Mouse (Mus musculus): ENCODE data around the gene Yars. TPM values are rescaled to one million over a fixed set of nuclear protein-coding genes. Genes with fewer than 3 reads are reported as not detected.
"Not testable (repeated sequence)": the region's sequence is repeated elsewhere in the genome, so short reads cannot be mapped to it uniquely, and the experiment has no call there.

Gene Yars
- polyA plus RNA-seq, 1 experiment from 2014 or later: 80.5 TPM

DNA sequence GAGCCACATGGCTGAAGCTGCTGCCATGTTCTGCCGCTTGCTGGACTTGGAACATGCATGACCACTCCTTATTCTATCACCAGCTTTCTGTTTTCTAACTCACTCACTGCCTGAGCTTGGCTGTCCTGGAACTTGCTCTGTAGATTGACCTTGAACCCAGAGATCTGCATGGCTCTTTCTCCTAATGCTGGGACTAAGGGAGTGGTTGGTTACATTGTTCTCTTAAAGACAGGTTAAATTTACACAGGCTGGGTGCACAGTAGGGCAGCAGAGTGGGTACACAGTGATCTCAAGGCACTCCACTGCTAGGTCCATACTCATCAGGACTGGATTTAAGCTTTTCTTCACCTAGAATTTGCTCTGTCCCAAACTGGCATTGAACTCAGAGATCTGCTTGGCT lies 4.7 kb downstream of the Yars start:
- H3K9ac ChIP-seq: no peak overlapping the region
- no peak for ATAC-seq (ENCODE audit: insufficient number of reproducible peaks, low FRiP score, low TSS enrichment, low read depth)
- no peaks in the 10 kb centered on the region for H3K9me3 ChIP-seq
- H3K36me3 ChIP-seq: peaks cover 44% of the 10 kb centered on the region
- WGBS: 90% methylated on average over 1 of the region's 1 CpGs
- no peak overlapping the region for H3K4me3 ChIP-seq
- no peak overlapping the region for H3K4me2 ChIP-seq
- peaks cover 15% of the 10 kb centered on the region for H3K4me1 ChIP-seq
- no peaks in the 10 kb centered on the region for H3K27me3 ChIP-seq
- H3K27ac ChIP-seq: no peak overlapping the region

DNA sequence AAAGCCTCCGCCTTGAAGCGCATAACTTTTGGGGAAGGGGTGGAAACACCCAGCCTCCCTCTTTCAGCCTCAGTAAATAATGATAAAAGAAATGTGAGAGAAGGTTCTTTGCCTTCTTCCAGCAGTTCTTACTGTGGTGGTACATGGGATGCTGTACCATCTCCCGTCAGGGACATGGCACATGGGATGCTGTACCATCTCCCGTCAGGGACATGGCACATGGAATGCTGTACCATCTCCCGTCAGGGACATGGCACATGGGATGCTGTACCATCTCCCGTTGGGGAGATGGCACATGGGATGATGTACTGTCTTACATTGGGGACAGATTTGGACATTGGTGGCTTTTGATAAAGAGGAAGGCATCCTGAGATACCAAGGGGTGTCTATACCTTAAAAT lies 8.0 kb downstream of the Yars start:
- Histone ChIP-seq H3K4me3 (no peak overlapping the region), H3K36me3 (peaks cover 70% of the 10 kb centered on the region), H3K4me2 (no peak overlapping the region), H3K27ac (no peak overlapping the region), H3K9me3 (no peaks in the 10 kb centered on the region), H3K9ac (no peak overlapping the region), H3K27me3 (no peaks in the 10 kb centered on the region), H3K4me1 (no peaks in the 10 kb centered on the region)
- WGBS: 98% methylated on average over 6 of the region's 6 CpGs
- no peak for ATAC-seq (ENCODE audit: insufficient number of reproducible peaks, low FRiP score, low TSS enrichment, low read depth)

DNA sequence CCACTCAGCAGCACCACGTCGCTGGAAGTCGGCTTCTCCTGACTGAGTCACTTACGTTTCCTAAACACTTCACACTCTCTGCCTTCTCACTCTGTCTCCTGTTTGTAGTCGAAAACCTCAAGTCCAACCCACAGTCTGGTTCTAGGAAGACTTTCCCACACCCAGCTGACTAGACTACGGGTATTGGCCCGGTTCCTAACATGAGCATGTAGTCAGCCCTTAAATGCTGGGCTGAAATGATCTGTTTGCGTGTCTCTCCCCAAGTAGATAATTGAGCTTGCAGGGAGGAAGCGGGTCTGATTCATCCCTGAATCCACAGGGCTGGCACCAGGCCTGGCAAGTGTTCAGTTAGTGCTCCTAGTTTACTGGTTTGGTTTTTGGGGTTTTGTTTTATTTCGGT lies 15.1 kb downstream of the Yars start:
- no peak overlapping the region for H3K27ac ChIP-seq
- no peak overlapping the region for H3K4me2 ChIP-seq
- no peaks in the 10 kb centered on the region for H3K9me3 ChIP-seq
- peaks cover 87% of the 10 kb centered on the region for H3K36me3 ChIP-seq
- no peak overlapping the region for H3K4me3 ChIP-seq
- WGBS: 90% methylated on average over 10 of the region's 10 CpGs
- H3K4me1 ChIP-seq: no peaks in the 10 kb centered on the region
- no peak for ATAC-seq (ENCODE audit: insufficient number of reproducible peaks, low FRiP score, low TSS enrichment, low read depth)
- H3K9ac ChIP-seq: no peak overlapping the region
- no peaks in the 10 kb centered on the region for H3K27me3 ChIP-seq

DNA sequence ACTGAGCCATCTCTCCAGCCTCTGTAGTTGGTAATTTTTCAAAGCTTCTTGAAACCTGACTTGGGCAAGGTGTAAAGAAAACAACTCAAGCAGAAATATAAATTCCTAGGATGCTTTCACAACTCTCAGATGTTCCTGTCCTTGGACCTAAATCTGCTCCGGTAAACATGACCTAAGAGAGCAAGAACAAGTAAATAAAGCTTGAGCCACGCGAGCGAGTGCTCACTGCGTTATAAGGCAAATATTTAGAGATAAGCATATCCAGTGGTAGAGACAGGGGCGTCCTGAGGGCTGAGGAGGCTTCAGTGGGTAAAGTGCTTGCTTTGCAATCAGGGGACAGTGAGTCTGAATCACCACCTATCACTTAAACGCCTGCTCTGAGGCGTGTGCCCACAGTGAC lies 17.2 kb downstream of the Yars start:
- Histone ChIP-seq H3K4me3 (no peak overlapping the region), H3K9me3 (no peaks in the 10 kb centered on the region), H3K9ac (no peak overlapping the region), H3K4me2 (no peak overlapping the region), H3K27me3 (no peaks in the 10 kb centered on the region), H3K4me1 (no peaks in the 10 kb centered on the region), H3K27ac (no peak overlapping the region), H3K36me3 (peaks cover 86% of the 10 kb centered on the region)
- 91% methylated on average over 8 of the region's 8 CpGs for WGBS
- ATAC-seq (ENCODE audit: insufficient number of reproducible peaks, low FRiP score, low TSS enrichment, low read depth): no peak

DNA sequence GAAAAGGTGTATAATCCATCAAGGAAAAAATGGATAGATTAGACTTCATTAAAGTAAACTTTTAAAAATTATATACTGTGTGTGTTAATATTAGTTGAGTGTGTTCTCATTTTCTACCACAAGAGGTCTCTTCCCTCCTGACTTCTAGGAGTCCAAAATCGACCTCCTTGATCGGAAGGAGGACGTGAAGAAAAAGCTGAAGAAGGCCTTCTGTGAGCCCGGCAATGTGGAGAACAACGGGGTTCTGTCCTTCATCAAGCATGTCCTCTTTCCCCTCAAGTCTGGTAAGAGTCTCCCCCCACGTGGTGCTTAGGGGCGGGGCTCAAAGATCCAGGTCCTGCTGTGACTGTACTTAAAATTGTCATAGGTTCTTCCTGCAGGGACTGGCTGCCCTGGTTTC lies 19.9 kb downstream of the Yars start:
- H3K4me3 ChIP-seq: no peak overlapping the region
- no peaks in the 10 kb centered on the region for H3K9me3 ChIP-seq
- no peak for ATAC-seq (ENCODE audit: insufficient number of reproducible peaks, low FRiP score, low TSS enrichment, low read depth)
- no peak overlapping the region for H3K27ac ChIP-seq
- H3K36me3 ChIP-seq: peaks cover 89% of the 10 kb centered on the region
- H3K4me2 ChIP-seq: no peak overlapping the region
- no peak overlapping the region for H3K9ac ChIP-seq
- no peaks in the 10 kb centered on the region for H3K27me3 ChIP-seq
- H3K4me1 ChIP-seq: no peaks in the 10 kb centered on the region
- 56% methylated on average over 7 of the region's 7 CpGs for WGBS

DNA sequence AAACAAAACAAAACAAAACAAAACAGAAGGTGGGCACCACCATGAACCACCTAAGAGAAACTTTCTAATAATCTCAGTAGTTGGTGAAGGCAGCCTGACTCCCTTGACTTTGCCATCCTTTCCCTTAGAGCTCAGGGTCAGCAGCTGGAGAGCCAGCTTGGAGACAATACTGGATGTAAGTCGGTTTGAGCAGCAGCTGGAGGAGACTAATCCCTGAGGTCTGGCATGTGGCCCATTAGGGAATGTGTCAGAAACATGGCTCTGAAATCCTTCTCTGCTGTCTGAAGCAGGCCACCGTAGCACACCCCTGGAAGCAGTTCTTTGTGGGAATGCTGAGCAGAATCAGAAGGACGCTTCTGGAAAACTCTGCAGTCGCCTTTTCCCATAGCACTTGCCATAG lies 21.9 kb downstream of the Yars start:
- Histone ChIP-seq H3K36me3 (peaks cover 87% of the 10 kb centered on the region), H3K9ac (no peak overlapping the region), H3K9me3 (no peaks in the 10 kb centered on the region), H3K4me1 (no peaks in the 10 kb centered on the region), H3K4me2 (no peak overlapping the region), H3K27ac (no peak overlapping the region), H3K27me3 (no peaks in the 10 kb centered on the region), H3K4me3 (no peak overlapping the region)
- no peak for ATAC-seq (ENCODE audit: insufficient number of reproducible peaks, low FRiP score, low TSS enrichment, low read depth)
- WGBS: 70% methylated on average over 4 of the region's 4 CpGs

DNA sequence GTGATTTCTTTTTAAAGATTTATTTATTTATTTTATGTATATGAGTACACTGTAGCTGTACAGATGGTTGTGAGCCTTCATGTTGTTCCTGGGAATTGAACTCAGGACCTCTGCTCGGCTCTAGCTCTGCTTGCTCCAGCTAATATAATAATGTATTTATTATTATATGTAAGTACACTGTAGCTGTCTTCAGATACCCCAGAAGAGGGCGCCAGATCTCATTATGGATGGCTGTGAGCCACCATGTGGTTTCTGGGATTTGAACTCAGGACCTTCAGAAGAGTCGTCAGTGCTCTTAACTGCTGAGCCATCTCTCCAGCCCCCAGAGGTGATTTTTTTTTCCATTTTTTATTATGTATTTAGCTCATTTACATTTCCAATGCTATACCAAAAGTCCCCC lies 22.9 kb downstream of the Yars start:
- H3K9ac ChIP-seq; H3K27ac ChIP-seq; ATAC-seq (ENCODE audit: insufficient number of reproducible peaks, low FRiP score, low TSS enrichment, low read depth); H3K4me3 ChIP-seq; H3K4me1 ChIP-seq; H3K4me2 ChIP-seq; H3K9me3 ChIP-seq; H3K27me3 ChIP-seq: not testable (repeated sequence)
- WGBS: 80% methylated on average over 3 of the region's 3 CpGs
- peaks cover 87% of the 10 kb centered on the region for H3K36me3 ChIP-seq

DNA sequence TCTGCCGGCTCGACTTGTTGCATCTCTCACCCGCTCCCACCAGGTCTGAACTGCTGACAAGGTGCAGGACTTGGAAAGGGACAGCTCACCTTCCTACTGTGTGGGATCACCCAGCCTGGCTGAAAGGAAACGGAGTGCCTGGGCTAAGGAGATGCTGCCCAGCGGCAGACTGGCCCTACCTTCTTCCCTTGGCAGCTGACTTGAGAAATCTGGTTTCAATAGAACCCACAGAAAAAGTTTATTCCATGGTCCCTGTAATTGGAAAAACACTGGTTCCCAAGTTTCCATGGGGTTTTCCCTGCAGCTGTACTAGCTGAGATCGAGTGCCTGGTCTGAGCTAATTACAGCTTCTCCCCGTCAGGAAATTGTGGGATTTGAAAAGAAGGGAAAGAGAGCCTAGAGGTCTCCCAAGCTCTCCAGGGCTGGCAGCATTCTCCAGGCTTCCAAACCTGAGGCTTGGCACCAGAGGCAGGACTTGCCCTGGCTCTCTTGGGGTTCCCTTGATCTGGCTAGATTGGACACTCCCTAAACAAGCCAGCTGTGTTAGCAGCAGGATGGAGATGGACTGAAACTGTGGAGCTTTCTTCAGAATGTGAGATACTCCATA lies 29.1 kb downstream of the Yars start:
- no peaks in the 10 kb centered on the region for H3K27me3 ChIP-seq
- H3K4me1 ChIP-seq: peaks cover 50% of the 10 kb centered on the region
- ATAC-seq (ENCODE audit: insufficient number of reproducible peaks, low FRiP score, low TSS enrichment, low read depth): no peak
- H3K4me3 ChIP-seq: no peak overlapping the region
- no peak overlapping the region for H3K9ac ChIP-seq
- H3K9me3 ChIP-seq: no peaks in the 10 kb centered on the region
- 42% methylated on average over 7 of the region's 7 CpGs for WGBS
- peaks cover 92% of the 10 kb centered on the region for H3K36me3 ChIP-seq
- peak overlapping the region; percentile 86 for H3K27ac ChIP-seq
- H3K4me2 ChIP-seq: no peak overlapping the region

DNA sequence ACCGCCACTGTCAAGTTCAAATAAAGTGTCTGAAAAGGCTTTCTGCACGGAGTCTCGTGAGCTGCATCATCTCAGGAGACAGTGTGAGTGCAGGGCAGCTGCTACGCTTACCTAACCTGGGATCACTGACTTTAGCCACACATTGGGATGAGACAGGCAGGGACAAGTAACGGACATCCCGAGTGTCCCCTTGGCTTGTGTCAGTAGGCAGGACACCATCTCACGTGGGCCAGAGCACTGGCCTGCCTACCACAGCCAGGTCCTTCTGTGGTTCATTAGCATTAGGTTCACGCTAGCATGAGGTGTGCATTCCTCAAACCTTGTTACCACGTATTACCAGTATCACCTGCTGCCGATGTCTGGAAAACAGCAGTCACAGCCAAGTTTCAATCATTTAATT lies 29.6 kb downstream of the Yars start:
- H3K36me3 ChIP-seq: peaks cover 92% of the 10 kb centered on the region
- no peak for ATAC-seq (ENCODE audit: insufficient number of reproducible peaks, low FRiP score, low TSS enrichment, low read depth)
- no peaks in the 10 kb centered on the region for H3K9me3 ChIP-seq
- 55% methylated on average over 10 of the region's 10 CpGs for WGBS
- H3K27ac ChIP-seq: peak overlapping the region; percentile 86
- no peak overlapping the region for H3K9ac ChIP-seq
- no peak overlapping the region for H3K4me2 ChIP-seq
- peaks cover 55% of the 10 kb centered on the region for H3K4me1 ChIP-seq
- no peak overlapping the region for H3K4me3 ChIP-seq
- H3K27me3 ChIP-seq: no peaks in the 10 kb centered on the region

DNA sequence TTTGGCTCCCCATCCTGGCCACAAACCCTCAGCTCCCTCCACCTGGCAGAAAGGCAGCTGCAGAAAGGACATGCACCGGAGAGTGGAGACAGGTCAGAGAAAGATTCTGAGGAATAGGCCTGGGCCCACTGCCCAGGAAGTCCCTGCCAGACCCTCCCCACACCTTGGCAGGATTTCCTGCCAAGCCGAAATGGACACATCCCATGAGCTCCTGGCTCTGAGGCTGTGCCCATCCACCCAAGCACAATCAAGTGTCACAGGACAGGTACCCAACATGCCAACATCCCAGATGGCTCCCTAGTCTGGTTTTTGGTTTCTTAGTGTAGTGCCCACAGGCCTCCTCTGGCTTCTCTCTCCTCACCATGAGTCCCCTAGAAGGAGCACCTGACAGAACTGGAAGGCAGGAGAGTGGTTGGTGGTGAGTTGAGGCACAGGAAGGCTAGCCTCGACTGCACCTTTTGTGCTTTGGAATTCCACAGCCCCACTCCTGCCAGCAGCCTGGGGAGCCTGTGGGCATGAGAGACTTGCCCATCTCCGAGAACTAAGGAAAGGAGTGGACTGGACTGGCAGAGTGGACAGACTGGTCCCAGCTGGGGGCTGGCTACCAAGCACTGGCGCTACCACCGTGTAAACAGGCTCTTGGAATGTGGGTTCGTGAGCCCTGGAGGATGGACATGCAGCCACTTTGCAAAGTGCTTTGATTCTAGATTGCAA lies 31.0 kb downstream of the Yars start:
- Histone ChIP-seq H3K27me3 (no peaks in the 10 kb centered on the region), H3K4me2 (no peak overlapping the region), H3K4me1 (peaks cover 61% of the 10 kb centered on the region), H3K4me3 (no peak overlapping the region), H3K9ac (no peak overlapping the region), H3K9me3 (no peaks in the 10 kb centered on the region), H3K27ac (peak overlapping the region; percentile 13; the same call in 1 of the 2 replicates), H3K36me3 (peaks cover 87% of the 10 kb centered on the region)
- 64% methylated on average over 7 of the region's 7 CpGs for WGBS
- no peak for ATAC-seq (ENCODE audit: insufficient number of reproducible peaks, low FRiP score, low TSS enrichment, low read depth)

DNA sequence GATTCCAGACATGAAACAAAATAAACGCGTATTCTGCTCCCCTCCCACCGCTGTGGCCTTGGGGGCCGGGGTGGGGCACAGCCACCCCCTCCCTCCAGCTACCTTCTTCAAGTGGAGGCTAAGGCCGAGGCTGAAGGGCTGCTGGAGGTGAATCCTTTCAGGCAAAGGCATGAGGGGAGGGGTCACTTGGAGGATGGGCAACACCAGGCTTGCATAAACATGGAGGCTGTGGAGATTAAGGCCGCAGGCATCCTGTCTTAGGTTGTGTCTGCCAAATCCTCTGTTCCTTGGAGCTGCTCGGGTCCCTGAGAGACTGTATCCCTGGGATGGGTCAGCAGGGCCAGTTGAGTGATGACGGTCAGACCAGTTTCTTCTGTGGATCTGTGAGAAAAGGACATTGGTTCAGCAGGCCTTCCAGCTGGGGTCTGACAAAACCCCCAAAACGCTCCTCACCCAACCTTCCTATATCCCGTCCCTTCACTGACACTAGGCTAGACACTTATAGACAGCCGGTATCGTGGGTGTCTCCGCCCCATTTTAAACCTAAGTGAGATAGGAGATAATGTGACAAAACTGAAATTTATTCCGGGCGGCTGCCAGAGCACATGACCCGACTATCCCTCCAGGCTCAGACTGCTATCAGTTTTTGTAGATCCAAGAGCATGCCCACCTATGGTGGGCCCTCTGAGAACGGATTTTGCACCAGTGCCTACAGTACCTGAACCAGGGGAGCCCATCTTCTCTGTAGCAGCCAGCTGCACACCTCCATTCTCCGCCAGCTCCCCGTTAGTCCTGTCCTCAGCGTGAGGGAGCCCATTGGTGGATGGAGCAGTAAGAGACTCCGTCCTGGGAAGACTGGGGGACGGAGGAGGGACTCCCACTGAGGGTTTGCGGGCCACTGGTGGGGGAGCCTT lies 31.8 kb downstream of the Yars start:
- no peaks in the 10 kb centered on the region for H3K27me3 ChIP-seq
- no peak overlapping the region for H3K9ac ChIP-seq
- ATAC-seq (ENCODE audit: insufficient number of reproducible peaks, low FRiP score, low TSS enrichment, low read depth): no peak
- H3K4me3 ChIP-seq: no peak overlapping the region
- no peaks in the 10 kb centered on the region for H3K9me3 ChIP-seq
- H3K36me3 ChIP-seq: peaks cover 82% of the 10 kb centered on the region
- WGBS: 76% methylated on average over 23 of the region's 23 CpGs
- H3K27ac ChIP-seq: no peak overlapping the region
- no peak overlapping the region for H3K4me2 ChIP-seq
- H3K4me1 ChIP-seq: peaks cover 68% of the 10 kb centered on the region
